Mouse (Mus musculus): Measurements from ENCODE around the gene Rpl28. TPM values are rescaled to one million over a fixed set of nuclear protein-coding genes. Genes with fewer than 3 reads are reported as not detected.

Rpl28 gene
- total RNA-seq (2017), result 690 and 777 TPM in 2 replicates

DNA sequence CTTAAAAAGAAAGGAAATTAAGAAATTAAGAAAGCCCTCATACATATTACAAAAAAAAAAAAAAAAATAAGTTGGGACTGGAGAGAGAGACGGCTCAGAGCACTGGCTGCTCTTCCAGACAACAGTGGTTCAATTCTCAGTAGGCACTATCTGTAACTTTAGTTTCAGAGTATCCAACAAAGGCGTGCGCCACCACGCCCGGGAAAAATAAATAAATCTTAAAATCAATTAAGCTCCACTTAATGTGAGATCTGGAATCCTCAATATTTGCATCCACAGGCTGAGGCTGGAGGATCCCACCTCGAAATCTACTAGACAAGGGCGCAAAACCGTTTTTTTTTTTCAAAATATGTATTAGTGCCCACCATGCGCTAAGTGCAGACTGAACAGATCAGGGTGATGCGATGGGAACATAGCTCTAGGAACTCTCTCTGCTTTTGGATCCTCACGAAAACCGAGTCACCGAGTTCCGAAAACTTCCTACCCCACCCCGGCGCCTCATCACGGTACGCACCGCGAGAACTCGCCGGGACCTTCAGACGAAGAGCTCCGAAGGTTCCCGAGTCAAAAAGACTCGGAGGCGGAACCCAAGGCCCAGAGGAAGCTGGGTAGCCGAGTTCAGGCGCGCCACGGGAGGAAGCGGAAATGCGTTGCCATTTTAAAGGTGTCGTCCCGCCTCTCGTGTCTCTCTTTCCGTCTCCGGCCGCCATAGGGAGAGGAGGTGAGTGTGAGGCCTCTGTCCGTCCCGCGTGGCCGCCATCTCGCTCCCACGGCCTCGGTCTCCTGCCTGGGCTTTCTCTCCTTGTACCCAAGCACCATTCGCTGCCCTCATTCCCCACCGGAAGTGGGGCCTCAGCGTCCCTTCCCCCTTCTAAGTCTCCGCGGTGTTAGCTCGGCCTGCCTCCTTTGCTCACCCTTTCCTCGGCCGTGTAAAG, at the start of gene Rpl28:
TSS of gene Rpl28 (plus strand) at position 597 of the 935 bp plus-strand sequence.
- peak; percentile 78 for ATAC-seq (replicated peaks; ENCODE audit: low read depth, poor library complexity, severe bottlenecking)

DNA sequence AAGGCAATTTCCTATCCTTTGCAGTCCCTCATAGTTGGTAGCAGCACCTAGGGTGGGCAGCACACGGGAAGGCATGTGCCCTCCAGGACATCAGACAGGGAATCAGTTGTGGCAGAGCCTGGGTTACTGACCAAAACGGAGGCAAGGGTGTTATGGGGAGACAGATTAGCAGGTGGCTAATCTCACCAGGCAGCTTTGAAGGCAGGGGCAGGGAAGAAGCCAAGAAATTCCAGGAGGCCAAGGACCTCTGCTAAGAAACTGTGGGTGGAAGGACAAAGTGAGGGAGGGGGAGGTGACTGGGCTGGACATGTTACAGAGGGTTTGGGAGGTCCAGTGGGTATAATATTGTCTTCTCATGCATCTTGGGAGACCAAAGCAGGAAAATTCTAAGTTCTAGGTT, 49.3 kb upstream of the Rpl28 start:
- no peak for ATAC-seq (replicated peaks; ENCODE audit: low read depth, poor library complexity, severe bottlenecking)

DNA sequence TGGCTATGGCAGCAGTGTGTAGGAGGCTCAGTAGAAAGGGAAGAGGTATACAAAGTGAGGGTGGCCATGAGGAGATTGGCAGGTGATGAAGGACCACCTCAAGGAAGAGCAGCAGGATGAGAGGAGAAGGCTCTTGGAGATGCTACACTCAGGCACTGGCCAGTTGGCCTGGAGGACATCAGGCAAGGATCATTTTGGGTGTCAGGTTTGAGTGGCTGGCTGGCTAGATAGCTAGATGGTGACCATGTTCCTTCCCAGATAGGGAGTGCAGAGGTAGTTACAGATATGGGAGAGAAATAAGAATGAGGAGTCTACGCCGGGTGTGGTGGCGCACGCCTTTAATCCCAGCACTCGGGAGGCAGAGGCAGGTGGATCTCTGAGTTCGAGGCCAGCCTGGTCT, 47.8 kb upstream of the Rpl28 start:
- no peak for ATAC-seq (replicated peaks; ENCODE audit: low read depth, poor library complexity, severe bottlenecking)

DNA sequence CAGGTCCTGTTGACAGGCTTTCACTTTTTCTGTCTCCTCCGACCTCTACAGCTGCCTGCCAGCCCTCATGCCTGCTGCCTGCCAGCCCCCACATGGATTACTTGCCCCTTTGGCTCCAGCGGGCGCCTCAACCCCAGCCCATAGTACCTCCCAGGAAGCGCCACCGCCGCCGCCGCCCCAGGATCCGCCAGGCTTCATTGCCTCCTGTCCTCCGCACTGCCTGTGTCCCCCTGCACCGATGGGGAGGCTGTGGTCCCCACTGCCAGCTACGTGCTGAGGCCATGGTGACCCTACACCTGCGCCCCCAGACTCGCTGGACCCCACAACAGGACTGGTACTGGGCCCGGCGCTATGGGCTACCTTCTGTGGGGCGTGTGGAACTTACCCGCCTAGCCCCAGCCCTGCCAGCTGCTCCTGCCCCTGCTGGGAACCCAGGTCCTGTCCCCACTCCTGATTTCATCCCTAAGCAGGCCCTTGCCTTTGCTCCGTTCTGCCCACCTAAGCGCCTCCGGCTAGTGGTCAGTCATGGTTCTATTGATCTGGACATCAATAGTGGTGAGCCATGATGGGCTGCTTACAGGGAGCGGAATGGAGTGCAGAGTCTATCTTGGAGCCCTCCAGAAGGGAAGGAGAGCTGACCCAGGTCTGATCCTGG, 46.2 kb upstream of the Rpl28 start:
- ATAC-seq (replicated peaks; ENCODE audit: low read depth, poor library complexity, severe bottlenecking), result no peak

DNA sequence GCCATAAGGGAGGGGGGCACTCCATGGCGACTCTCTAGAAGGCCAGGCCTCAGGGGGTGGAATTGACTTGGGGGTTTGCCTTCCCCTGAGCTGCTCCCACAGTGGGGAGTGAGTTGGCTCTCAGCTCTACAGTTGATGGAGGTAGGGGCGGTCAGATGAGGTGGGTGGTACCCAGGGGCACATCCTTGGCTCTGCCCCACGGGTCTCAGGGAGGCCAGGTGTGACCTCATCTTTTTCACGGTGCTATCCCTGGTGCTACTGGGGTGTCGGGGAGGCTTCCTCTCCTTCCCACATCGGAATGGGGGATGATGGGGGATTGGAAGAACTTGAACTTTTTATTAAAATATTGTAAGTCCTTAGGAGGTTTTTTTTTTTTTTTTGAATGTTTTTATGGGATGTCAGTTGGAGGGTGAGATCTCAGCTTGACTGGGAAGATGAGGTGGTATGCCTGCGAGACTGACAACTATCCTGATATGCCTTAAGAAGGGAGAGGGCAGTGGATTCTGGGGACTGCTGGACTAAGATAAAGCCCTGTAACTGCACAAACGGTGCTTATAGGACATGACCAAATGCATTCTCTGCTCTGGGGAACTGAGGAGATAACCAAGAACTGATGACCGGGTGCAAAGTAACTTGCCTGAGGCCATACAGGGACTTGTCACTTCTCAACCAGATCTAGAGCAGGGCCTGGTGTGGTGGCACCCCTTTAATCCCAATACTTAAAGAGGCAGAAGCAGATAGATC, 45.3 kb upstream of the Rpl28 start:
- ATAC-seq (replicated peaks; ENCODE audit: low read depth, poor library complexity, severe bottlenecking), result peak; percentile 16; the same call in 1 of the 2 replicates

DNA sequence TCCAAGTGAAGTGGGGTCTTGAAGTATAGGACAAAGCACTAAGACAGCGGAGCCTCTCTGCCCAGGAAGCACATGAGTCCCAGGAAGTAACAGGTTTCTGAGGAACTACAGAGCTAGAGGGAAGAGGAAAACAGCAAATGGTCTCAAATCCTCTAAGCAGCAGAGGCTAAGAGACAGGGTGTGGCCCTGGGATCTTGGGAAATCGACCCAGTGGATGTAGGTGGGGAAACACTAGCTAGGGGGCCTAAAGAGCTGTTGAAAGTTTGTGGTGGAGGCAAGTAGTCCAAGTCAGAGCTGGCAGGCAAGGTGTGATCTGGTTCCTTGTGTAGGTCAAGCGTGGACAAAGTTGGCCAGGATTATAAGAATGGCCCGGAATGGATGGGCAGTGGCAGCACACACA, 44.4 kb upstream of the Rpl28 start:
- ATAC-seq (replicated peaks; ENCODE audit: low read depth, poor library complexity, severe bottlenecking), result no peak

DNA sequence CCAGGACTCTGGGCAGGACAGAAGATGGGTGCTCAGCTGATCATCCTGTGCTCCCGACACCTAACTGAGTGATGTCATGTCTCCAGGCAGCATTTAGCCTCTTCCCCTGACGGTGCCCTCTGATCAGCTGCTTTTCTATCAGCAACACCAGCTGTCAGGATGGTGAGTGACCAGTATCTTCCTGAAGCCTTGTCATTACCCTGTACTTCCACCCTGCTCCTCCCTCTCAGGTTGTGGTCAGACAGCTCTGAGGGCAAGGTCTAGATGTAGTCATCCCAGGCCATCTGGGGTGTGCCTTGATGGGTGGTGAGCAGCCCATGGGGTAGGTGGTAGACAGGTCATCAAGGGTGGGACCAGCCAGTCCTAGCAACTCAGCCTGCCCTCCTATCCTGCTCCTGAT, 43.5 kb upstream of the Rpl28 start:
- no peak for ATAC-seq (replicated peaks; ENCODE audit: low read depth, poor library complexity, severe bottlenecking)

DNA sequence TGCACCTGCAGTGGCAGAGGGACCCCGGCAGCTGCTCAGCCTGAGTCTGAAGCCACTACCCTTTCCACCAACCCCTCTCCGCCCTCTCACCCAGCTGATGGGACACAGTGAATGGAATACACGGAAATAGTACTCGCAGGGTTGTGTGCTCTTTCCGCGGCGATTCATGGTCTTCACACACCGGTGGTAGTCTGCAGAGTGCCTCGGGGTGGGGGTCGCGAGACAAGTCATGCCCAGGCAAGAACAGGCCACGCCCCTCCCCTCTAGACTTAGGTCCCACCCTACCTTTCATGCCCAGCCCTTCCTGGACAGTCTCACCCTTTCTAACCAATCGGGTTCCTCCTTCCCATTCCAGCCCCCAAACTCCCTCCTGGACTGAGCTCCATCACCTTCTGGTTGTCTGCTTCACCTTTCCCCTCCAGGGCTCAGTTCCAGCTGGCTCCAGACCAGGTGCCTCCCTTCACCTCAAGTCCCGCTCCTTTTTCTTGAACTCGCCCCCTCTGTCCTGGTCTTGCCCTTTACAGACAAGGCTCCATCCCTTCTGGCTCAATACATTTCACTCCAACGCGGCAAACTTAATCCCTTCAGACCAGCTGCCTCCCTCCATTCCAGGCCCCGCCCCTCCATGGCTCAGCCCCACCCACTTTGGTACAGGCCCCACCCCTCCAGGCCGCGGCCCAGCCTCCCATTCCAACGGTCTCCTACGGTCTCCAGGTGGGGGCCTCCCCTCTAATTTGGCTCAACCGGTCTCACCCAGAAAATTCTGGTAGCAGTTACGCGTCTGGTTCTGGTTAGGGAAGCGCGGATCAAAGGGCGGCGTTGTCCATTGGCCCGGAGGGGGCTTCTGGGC, 40.5 kb upstream of the Rpl28 start:
- ATAC-seq (replicated peaks; ENCODE audit: low read depth, poor library complexity, severe bottlenecking), result peak; percentile 47

DNA sequence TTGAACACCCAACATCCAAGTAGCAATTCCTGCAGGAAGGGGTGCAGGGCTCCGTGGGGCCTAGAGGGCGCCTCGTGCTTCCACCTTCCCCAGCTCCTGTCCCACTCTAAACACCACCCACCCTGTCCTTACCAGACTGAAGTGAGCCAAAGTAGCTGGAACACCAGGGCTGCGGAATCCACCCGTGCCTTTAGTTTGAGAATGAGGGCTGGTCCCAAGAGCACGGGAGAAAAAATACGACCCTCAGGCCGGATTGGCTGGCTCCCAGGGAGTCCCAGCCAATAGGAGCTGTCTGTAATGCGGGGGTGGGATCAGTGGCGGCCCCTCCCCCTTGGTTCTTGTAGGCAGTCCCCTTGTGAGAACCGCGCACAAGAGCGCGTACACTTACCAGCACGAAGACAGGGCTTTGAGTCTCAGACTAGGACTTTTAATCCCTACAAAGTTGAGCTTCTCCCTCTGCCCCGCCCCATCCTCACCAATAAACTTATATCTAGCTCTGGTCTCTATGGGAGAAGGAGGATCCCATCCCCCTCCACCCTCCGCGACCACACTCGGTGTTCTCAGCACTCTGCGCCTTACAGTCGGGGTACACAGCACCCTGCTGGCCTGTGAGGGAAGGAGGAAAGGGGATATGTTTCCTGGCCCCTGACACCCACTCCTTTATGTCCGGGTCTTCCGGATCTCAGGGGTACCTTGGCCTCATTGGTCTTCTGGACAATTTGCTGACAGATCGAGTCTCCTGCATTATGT, 39.7 kb upstream of the Rpl28 start, which contains the start of gene Cox6b2:
TSS of gene Cox6b2 (minus strand) at position 274 of the 750 bp plus-strand sequence.
- ATAC-seq (replicated peaks; ENCODE audit: low read depth, poor library complexity, severe bottlenecking), result peak; percentile 84

DNA sequence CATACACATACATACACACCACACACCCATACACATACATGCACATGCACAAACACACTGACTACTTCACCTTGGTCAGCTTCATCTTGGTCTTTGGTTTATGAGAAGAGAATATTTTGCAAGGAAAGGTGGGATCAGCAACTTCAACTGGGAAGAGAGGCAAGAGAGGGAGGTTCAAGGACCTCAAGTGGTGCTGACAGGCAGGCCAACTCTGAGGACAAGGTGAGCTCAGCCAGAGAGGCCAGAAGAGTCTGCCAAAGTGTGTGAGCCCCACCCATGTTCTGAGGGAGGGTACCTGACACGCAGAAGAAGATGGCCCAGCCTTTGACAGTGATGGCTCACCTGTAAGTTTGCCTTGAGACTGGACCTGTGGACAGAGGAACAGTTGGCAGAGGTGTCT, 33.0 kb upstream of the Rpl28 start:
- ATAC-seq (replicated peaks; ENCODE audit: low read depth, poor library complexity, severe bottlenecking), result no peak

DNA sequence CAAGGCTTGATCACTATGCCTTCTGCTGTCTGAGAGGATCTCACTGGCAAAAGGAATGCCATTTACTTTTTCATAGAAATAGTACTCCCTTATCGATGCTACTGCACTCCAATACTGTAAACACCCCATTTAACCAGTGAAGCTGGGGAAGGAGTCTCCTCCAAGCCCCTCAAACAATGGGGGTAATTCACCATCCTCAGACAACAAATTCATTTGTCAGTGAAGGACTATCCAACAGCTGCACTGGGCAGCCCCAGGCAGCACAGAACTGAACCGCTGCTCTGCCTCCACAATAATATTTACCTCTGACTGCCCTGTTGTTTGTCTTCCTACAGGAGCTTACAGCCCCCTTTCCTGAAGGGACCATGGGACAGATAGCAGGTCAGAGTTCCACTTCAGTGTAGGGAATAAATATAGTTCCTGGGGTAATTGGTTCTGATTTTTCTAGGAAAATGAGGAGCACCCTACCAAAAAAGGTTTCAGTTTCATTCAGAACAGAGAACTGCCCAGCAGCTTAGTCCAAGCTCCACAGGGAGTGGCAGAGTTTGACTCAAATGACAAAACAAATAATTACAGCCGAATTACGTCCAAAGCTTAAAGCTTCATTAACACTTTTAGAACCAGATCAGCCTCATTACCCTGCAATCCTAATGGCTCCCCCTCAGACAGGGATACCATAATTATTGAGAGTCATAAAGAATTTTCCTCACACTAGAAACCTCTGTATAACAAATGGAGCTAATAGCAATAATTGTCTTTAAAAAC, 27.5 kb upstream of the Rpl28 start:
- ATAC-seq (replicated peaks; ENCODE audit: low read depth, poor library complexity, severe bottlenecking), result no peak

DNA sequence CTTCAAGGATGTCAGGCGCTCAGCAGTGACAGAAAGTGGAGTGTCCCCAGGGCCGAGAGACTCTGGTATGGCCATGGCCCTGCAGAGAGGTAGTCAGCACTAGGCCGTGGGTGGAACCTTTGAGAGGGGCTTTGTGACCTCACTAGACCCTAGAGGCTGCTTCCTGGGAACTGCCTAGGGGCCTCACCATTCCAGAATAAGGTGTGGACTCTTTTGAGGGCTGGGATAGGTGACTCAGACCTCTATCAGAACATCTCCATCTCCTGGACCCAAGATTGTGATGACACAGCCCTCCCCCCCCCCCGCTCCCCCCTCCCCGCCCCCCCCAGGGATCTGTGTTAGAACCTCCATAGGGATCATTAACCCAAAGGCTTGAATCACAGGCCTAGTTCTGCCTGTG, 21.5 kb upstream of the Rpl28 start, which contains the start of gene Fam71e2:
TSS of gene Fam71e2 (minus strand) at position 101 of the 400 bp plus-strand sequence.
- no peak for ATAC-seq (replicated peaks; ENCODE audit: low read depth, poor library complexity, severe bottlenecking)

DNA sequence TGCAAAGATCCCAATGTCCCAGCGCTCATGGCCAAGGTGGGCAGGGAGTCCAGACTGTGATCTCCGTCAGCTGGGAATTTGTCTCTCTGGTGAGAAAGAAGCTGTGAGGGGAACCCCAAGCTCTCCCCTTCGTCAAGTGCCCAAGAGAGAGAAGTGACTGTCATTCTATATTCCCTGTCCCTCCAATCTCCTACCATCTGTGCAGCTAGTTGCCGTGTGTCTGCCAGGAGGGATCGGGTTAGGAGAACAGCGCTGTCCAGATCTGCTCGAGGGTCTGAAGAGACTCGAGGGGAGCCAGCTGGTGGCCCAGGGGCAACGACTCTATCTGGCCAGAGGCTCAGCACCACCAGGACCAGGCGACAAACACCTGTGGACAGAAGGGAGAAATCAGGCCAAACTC, 16.5 kb upstream of the Rpl28 start:
- ATAC-seq (replicated peaks; ENCODE audit: low read depth, poor library complexity, severe bottlenecking), result no peak

DNA sequence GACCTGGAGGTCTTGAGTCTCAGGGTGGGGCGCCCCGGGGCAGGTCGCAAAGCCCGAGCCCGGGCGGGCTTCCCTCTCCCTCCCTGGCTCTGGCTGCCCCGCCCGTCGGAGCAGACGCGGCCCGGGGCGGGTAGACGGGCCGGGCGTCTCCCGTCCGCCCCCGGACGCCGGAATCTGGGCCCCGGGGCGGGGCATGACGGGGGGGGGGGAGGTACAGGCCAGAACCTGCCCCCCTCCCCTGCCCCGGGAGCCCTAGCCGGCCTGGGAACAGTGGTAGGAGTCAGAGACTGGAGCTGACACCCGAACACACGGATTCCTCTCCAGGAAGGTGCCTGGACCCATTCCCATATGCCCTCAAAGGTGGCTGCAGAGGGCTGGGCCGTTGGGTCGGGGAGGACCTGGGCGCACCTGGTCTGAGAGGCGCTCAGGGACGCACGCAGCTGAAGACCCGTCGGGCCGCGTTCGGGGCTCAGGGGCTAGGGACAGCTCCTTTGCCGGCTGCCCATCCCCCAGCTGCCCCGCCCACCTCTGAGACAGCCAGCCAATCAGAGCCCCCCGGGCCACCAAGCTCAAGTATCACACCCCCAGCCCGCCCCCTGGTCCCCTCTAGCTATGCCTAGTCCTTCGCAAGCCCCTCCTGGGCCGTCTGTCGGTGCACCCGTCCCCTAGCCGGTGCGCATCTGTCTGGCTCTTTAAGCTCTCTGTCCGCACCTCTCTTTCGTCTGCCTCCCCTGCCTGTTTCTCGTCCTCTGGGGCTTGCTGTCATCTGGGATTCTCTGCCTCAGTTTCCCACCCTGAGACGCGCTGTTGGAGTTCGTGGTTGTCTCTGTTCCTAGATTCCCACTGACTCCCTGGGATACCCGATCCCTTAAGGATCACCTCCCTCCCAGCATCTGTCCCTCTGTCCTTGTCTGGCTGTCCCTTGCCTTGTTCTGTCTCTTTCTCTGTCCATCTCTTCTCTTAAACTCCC, 15.5 kb upstream of the Rpl28 start:
- ATAC-seq (replicated peaks; ENCODE audit: low read depth, poor library complexity, severe bottlenecking), result no peak; the same call in 1 of the 2 replicates

DNA sequence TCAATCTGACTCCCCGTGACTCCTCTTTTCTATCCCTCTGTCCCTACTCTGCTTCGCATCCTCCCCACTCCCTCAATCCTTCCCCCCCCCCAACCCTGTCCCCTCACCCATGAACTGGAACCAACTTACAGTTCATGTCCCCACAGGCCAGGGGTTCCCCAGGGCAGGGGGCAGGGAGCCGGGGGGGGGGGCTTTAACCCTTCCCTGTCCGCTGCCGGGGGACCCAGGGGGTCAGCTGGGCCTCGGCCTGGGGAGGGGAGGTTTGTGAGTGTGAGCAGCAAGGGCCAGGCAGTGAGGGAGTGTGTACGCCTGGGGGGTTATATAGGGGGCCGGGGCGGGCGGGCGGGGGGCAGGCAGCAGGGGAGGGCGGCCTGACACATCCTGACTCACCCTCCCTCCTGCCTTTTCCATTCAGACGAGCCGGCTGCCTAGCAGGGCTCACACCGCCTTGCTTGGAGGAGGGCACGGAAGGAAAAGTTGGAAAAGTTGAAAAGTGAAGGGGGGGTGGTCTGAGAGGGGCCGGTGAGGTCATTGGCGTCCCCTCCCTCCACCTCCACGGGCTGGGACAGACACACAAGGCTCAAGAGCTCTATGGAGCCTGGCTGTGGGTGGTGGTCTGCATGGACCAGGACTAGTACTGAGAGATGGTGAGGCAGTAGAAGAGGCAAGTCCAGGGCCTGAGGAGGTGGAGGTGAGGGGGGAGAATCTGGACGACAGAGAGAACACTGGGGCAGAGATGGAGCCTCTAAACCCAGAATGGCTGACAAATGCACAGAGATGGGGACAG, 14.6 kb upstream of the Rpl28 start:
- ATAC-seq (replicated peaks; ENCODE audit: low read depth, poor library complexity, severe bottlenecking), result no peak

DNA sequence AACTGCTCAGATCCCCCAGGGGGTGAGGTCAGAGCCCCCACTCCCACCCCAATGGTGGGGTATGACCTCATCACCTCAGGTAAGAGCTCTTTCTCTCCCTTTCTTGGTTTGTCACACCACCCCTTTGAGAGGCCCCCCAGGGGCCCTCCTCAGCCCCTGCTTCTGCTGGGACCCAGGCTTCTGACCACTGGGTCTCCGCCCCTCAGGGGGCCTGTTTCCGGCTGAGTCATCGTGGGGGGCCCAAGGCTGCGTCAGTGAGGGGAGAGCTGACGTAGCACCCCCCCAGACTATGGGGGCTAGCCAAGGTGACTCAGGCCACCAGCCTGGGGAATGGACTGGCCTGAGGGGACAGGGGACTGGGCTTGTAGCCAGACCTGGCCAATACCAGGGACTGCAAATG, 12.8 kb upstream of the Rpl28 start:
- ATAC-seq (replicated peaks; ENCODE audit: low read depth, poor library complexity, severe bottlenecking), result 0 out of 2 replicates have a peak, but pooled peaks have one; percentile 9
